Mouse (Mus musculus): ENCODE data around the gene Acsm1. TPM values are rescaled to one million over a fixed set of nuclear protein-coding genes. Genes with fewer than 3 reads are reported as not detected.

Gene Acsm1
- polyA plus RNA-seq, 1 experiment from 2014 or later: not detected

DNA sequence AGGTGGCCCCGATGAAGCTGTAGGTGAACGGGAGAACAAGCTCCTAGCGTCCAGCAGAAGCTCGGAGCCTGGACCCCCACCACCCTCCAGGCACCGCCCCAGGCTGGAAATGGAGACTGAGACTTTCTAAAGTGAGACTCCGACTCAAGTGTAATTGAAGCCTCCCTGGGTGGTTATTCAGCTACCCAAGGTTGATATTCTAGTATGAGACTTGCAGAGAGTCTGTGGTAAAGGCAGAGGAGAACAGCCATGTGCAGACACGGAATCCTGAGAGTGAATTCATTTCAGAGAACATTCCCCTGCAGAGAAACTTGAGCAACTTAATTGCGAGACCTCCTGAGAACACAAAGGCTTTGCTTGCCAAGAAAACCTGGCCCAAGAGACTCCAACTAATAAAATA lies 73.3 kb downstream of the Acsm1 start:
- Histone ChIP-seq H3K9ac (replicated peaks; ENCODE audit: low read length) (no peak overlapping the region), H3K4me3 (ENCODE audit: low read depth, low read length) (no peak overlapping the region), H3K27ac (replicated peaks; ENCODE audit: low read depth, low read length) (no peak overlapping the region), H3K36me3 (replicated peaks; ENCODE audit: control insufficient read depth, insufficient read depth, low read depth, low read length) (no peaks in the 10 kb centered on the region), H3K9me3 (replicated peaks; ENCODE audit: control insufficient read depth, low read length) (no peaks in the 10 kb centered on the region), H3K4me1 (ENCODE audit: control insufficient read depth, insufficient read depth, low read length) (no peaks in the 10 kb centered on the region), H3K27me3 (ENCODE audit: control insufficient read depth, insufficient read depth, low read length) (no peaks in the 10 kb centered on the region), H3K4me2 (ENCODE audit: low read depth, low read length) (no peak overlapping the region)
- 57% methylated on average over 8 of the region's 8 CpGs for WGBS
- ATAC-seq (replicated peaks; ENCODE audit: insufficient number of reproducible peaks, low FRiP score, low TSS enrichment, low read depth) (no peak), DNase-seq (ENCODE audit: low spot score) (no peak)

DNA sequence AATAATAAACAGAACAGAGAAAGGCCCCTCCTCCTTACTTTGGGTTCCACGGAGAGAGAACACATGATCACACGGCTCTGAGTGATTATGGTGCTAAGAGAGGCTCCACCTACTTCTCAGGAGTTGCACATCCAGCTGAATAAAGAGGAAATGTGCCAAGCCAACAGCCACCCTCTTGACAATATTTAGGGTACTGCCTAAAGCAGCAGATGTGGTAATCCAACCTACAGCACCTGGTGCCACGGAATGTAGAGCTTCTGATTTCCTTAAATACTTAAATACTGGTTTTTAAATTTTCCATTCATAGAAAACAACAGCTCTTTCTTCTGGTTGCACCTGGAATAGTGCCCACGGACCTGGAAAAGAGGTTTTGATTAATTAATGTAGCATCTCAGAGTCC lies 75.9 kb downstream of the Acsm1 start:
- H3K9ac ChIP-seq (replicated peaks; ENCODE audit: low read length): no peak overlapping the region
- WGBS: 67% methylated on average over 4 of the region's 4 CpGs
- DNase-seq (ENCODE audit: low spot score) (no peak), ATAC-seq (replicated peaks; ENCODE audit: insufficient number of reproducible peaks, low FRiP score, low TSS enrichment, low read depth) (no peak)
- no peak overlapping the region for H3K27ac ChIP-seq (replicated peaks; ENCODE audit: low read depth, low read length)
- H3K4me1 ChIP-seq (ENCODE audit: control insufficient read depth, insufficient read depth, low read length): no peaks in the 10 kb centered on the region
- no peak overlapping the region for H3K4me2 ChIP-seq (ENCODE audit: low read depth, low read length)
- no peak overlapping the region for H3K4me3 ChIP-seq (ENCODE audit: low read depth, low read length)
- no peaks in the 10 kb centered on the region for H3K36me3 ChIP-seq (replicated peaks; ENCODE audit: control insufficient read depth, insufficient read depth, low read depth, low read length)
- no peaks in the 10 kb centered on the region for H3K27me3 ChIP-seq (ENCODE audit: control insufficient read depth, insufficient read depth, low read length)
- no peaks in the 10 kb centered on the region for H3K9me3 ChIP-seq (replicated peaks; ENCODE audit: control insufficient read depth, low read length)

DNA sequence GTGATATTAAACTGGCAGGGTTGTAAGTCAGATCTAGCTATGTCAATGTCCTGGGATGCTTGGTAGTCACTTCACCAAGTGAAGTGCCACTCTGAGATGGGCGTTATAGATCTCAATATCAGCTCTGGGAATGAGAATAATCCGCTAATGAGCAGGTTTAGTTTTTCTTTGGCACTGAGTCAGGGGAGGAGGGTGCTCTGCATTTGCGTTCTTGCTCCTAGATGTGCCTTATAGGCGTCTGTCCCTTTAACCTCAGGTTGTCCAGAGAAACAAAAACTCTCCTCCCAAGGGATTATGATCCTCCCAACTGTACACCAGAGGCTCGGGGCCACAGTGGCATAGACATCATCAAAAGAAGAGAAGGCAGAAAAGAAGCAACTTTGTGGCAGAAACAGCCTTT lies 82.9 kb downstream of the Acsm1 start, which contains the start of gene Acsm4:
Acsm4 (plus strand) TSS at position 301 of the 400 bp plus-strand sequence.
- ATAC-seq (replicated peaks; ENCODE audit: insufficient number of reproducible peaks, low FRiP score, low TSS enrichment, low read depth) (no peak), DNase-seq (ENCODE audit: low spot score) (no peak)
- no peaks in the 10 kb centered on the region for H3K9me3 ChIP-seq (replicated peaks; ENCODE audit: control insufficient read depth, low read length)
- H3K4me2 ChIP-seq (ENCODE audit: low read depth, low read length): no peak within 1 kb of the TSS
- no peaks in the 10 kb centered on the region for H3K4me1 ChIP-seq (ENCODE audit: control insufficient read depth, insufficient read depth, low read length)
- H3K9ac ChIP-seq (replicated peaks; ENCODE audit: low read length): no peak within 1 kb of the TSS
- H3K27ac ChIP-seq (replicated peaks; ENCODE audit: low read depth, low read length): no peak within 1 kb of the TSS
- no peaks in the 10 kb centered on the region for H3K36me3 ChIP-seq (replicated peaks; ENCODE audit: control insufficient read depth, insufficient read depth, low read depth, low read length)
- WGBS: 75% methylated on average over 5 of the region's 5 CpGs
- no peaks in the 10 kb centered on the region for H3K27me3 ChIP-seq (ENCODE audit: control insufficient read depth, insufficient read depth, low read length)
- H3K4me3 ChIP-seq (ENCODE audit: low read depth, low read length): no peak within 1 kb of the TSS

DNA sequence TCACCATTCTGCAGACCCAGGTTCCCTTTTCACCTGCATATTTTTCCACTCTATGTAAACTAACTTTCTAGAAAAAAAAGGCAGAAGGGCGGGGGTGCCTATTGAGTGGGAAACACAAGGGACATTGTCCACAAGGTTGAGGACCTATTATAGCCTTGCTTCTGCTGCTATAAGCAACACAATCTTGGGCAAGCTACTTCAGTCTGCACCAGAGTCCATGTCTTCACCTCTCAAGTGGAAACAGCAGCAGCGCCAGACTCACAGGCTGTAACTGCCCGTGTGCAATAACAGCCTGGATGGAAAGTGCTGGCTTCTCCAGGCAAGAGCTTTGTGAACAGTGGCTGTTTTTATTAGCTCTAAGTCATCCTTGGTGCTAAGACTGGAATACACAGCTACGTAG lies 85.5 kb downstream of the Acsm1 start:
- no peak for ATAC-seq (replicated peaks; ENCODE audit: insufficient number of reproducible peaks, low FRiP score, low TSS enrichment, low read depth)
- no peak overlapping the region for H3K4me2 ChIP-seq (ENCODE audit: low read depth, low read length)
- no peak overlapping the region for H3K27ac ChIP-seq (replicated peaks; ENCODE audit: low read depth, low read length)
- no peaks in the 10 kb centered on the region for H3K4me1 ChIP-seq (ENCODE audit: control insufficient read depth, insufficient read depth, low read length)
- 81% methylated on average over 4 of the region's 4 CpGs for WGBS
- H3K9me3 ChIP-seq (replicated peaks; ENCODE audit: control insufficient read depth, low read length): no peaks in the 10 kb centered on the region
- H3K36me3 ChIP-seq (replicated peaks; ENCODE audit: control insufficient read depth, insufficient read depth, low read depth, low read length): no peaks in the 10 kb centered on the region
- H3K4me3 ChIP-seq (ENCODE audit: low read depth, low read length): no peak overlapping the region
- no peak overlapping the region for H3K9ac ChIP-seq (replicated peaks; ENCODE audit: low read length)
- no peaks in the 10 kb centered on the region for H3K27me3 ChIP-seq (ENCODE audit: control insufficient read depth, insufficient read depth, low read length)
- no peak for DNase-seq (ENCODE audit: low spot score)

DNA sequence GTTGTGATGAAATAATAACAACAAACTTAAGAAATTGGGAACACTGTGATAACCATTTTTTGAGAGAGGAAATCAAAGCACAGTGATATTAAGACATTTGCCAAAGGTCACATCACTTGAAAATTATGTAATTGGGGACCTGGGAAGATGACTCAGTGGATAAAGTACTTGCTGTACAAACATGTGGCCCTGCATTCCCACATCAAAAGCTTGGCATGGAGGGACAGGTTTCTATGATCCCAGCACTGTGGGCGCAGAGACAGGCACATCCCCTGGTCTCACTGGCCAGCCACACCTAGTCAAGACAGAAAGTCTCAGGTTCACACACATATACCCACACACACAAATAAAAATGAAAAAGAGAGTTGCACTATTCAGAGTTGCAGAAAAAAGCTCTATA lies 88.1 kb downstream of the Acsm1 start:
- Histone ChIP-seq H3K9ac (replicated peaks; ENCODE audit: low read length) (no peak overlapping the region), H3K4me1 (ENCODE audit: control insufficient read depth, insufficient read depth, low read length) (no peaks in the 10 kb centered on the region), H3K27ac (replicated peaks; ENCODE audit: low read depth, low read length) (no peak overlapping the region), H3K9me3 (replicated peaks; ENCODE audit: control insufficient read depth, low read length) (no peaks in the 10 kb centered on the region), H3K27me3 (ENCODE audit: control insufficient read depth, insufficient read depth, low read length) (no peaks in the 10 kb centered on the region), H3K4me2 (ENCODE audit: low read depth, low read length) (no peak overlapping the region), H3K4me3 (ENCODE audit: low read depth, low read length) (no peak overlapping the region), H3K36me3 (replicated peaks; ENCODE audit: control insufficient read depth, insufficient read depth, low read depth, low read length) (no peaks in the 10 kb centered on the region)
- no peak for DNase-seq (ENCODE audit: low spot score)
- WGBS: 81% methylated on average over 1 of the region's 1 CpGs
- no peak for ATAC-seq (replicated peaks; ENCODE audit: insufficient number of reproducible peaks, low FRiP score, low TSS enrichment, low read depth)

Other genes with a start within 250 kb of the Acsm1 start
- not detected in 2 replicates for gene Gp2, start 147.7 kb upstream of the Acsm1 start, polyA plus RNA-seq (2014; fragmentation: Nextera tagmentation; extraction: Ambion mirVana)
- not detected in 2 replicates for gene Umod, start 127.7 kb upstream of the Acsm1 start, polyA plus RNA-seq (2014; fragmentation: Nextera tagmentation; extraction: Ambion mirVana)
- gene Acsm5, start 87.6 kb upstream of the Acsm1 start, polyA plus RNA-seq (2014; fragmentation: Nextera tagmentation; extraction: Ambion mirVana): not detected in 2 replicates
- not detected in 2 replicates for gene Pdilt, start 83.5 kb upstream of the Acsm1 start, polyA plus RNA-seq (2014; fragmentation: Nextera tagmentation; extraction: Ambion mirVana)
- gene Acsm2, start 52.7 kb upstream of the Acsm1 start, polyA plus RNA-seq (2014; fragmentation: Nextera tagmentation; extraction: Ambion mirVana): not detected in 2 replicates
- 4.0 and 8.3 TPM in 2 replicates for gene Acsm4, start 83.0 kb downstream of the Acsm1 start, polyA plus RNA-seq (2014; fragmentation: Nextera tagmentation; extraction: Ambion mirVana)
- 110 and 114 TPM in 2 replicates for gene Thumpd1, start 113.8 kb downstream of the Acsm1 start, polyA plus RNA-seq (2014; fragmentation: Nextera tagmentation; extraction: Ambion mirVana)
- 0.21 TPM in 1 of 2 replicates, not detected in the other for gene Acsm3, start 153.9 kb downstream of the Acsm1 start, polyA plus RNA-seq (2014; fragmentation: Nextera tagmentation; extraction: Ambion mirVana)
- 24.1 and 32.2 TPM in 2 replicates for gene Rexo5, start 187.0 kb downstream of the Acsm1 start, polyA plus RNA-seq (2014; fragmentation: Nextera tagmentation; extraction: Ambion mirVana)
- gene Eri2, start 187.0 kb downstream of the Acsm1 start, polyA plus RNA-seq (2014; fragmentation: Nextera tagmentation; extraction: Ambion mirVana): 37.1 and 45.3 TPM in 2 replicates